Mouse (Mus musculus) spleen, adult 2 months (tissue): ENCODE results near the gene Umad1.

ENCODE experiments used
- CTCF ChIP-seq: fragments of 200-500 bp; IDR thresholded peaks from 2 replicates; pipeline ENCODE4 v1.5.1; 2011; ENCODE audit warnings: mild to moderate bottlenecking, inconsistent platforms; ENCODE audit not compliant: insufficient read depth, insufficient read length, insufficient replicate concordance; ENCODE audit errors: extremely low read depth
- POLR2A ChIP-seq: fragments of 200-500 bp; IDR thresholded peaks from 2 replicates; pipeline ENCODE4 v1.6.1; 2011; ENCODE audit warnings: low read depth, low read length, inconsistent platforms

DNA sequence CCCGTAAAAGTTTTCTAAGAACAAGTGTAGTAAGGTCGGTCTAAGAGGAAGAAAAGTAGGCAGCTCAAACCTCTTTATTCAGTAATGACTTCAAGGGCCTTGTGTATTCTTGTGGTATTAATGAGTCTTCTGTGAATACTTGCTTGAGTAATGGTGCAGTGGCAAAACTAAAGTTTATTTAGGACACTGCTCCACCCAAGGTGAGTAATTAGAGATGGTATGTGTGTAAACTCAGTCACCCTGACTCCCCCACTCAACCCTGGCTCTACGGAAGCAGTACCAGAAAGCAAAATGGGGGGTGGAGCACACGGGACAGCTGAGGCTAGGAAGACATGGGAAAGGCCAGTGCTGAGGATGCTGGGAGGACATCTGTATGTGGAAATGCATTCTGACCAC, 236.7 kb downstream of the Umad1 start:
- TF ChIP-seq CTCF: no peak
- no peak for TF ChIP-seq POLR2A
